Mouse (Mus musculus) Patski (cell line): ENCODE data around the gene Agmat. TPM values are rescaled to one million over a fixed set of nuclear protein-coding genes. Genes with fewer than 3 reads are reported as not detected.

Source experiments
- ATAC-seq: fragments of 100-300 bp; one replicate; pipeline ENCODE4 v1.8.0; 2021
- CTCF ChIA-PET: fragments of 350-600 bp; sonication (Branson Sonifier 250); formaldehyde crosslinking; loops from one replicate; lab custom pipeline; 2022; ENCODE audit warnings: inconsistent platforms; lab: Charles Lee
- POLR2A ChIA-PET: fragments of 350-600 bp; sonication (Branson Sonifier 250); formaldehyde crosslinking; loops from one replicate; lab custom pipeline; 2022; ENCODE audit warnings: antibody characterized with exemption, inconsistent platforms; lab: Charles Lee
- DNase-seq: peaks from one replicate; pipeline ENCODE4 v3.0.0-alpha.2; 2011; ENCODE audit warnings: low read depth, low spot score
- H3K27me3 ChIP-seq: fragments of 371-371 bp; one replicate; pipeline ENCODE4 v1.5.1; 2021
- CTCF ChIP-seq: fragments of 100-300 bp; IDR thresholded peaks from one replicate; pipeline ENCODE4 v1.5.1; 2021
- in situ Hi-C: fragments of 300-500 bp; cut with MboI; formaldehyde crosslinking; loops from 3 replicates; pipeline ENCODE4 v1.11.1; 2018; ENCODE audit warnings: low pct_unique_long_range_greater_than_20kb, mixed read lengths
- polyA plus RNA-seq: library from polyadenylated mRNA; unstranded; gene quantifications from one replicate; pipeline ENCODE4 v1.2.3, GENCODE M21; 2021

The Agmat gene
- not detected for polyA plus RNA-seq

- CTCF ChIA-PET = no interaction called here
- in situ Hi-C loops = no loop called here
- POLR2A ChIA-PET = no interaction called here
- no peaks in the 10 kb centered on the region for H3K27me3 ChIP-seq
- no peak for TF ChIP-seq CTCF
- ATAC-seq (no peak), DNase-seq (no peak)
Measured at GRCm38 (mm10) chr4:141746578-141747346, at the start of gene Agmat. Gene Agmat (plus strand): TSS chr4:141746672.

GRCm38 (mm10) chr4:141704625-141705024 lies 41.8 kb upstream of the Agmat start:
- DNase-seq (no peak), ATAC-seq (no peak)
- in situ Hi-C loops = no loop called here
- POLR2A ChIA-PET = no interaction called here
- no peaks in the 10 kb centered on the region for H3K27me3 ChIP-seq
- TF ChIP-seq CTCF = no peak
- CTCF ChIA-PET = no interaction called here

GRCm38 (mm10) chr4:141705331-141705730 lies 41.1 kb upstream of the Agmat start:
- in situ Hi-C loops = no loop called here
- no peaks in the 10 kb centered on the region for H3K27me3 ChIP-seq
- no peak for ATAC-seq
- no peak for TF ChIP-seq CTCF
- POLR2A ChIA-PET = no interaction called here
- no peak for DNase-seq
- CTCF ChIA-PET = interaction anchor here (2.0 kb wide), 1 partner anchor 15 kb away, joined by 4 read pairs; no protein-coding TSS in a partner anchor

- POLR2A ChIA-PET = no interaction called here
- no peak for DNase-seq
- no peak for TF ChIP-seq CTCF
- H3K27me3 ChIP-seq = no peaks in the 10 kb centered on the region
- CTCF ChIA-PET = no interaction called here
- ATAC-seq = no peak
- in situ Hi-C loops = no loop called here
Measured at GRCm38 (mm10) chr4:141708005-141708404, 38.5 kb upstream of the Agmat start.

- H3K27me3 ChIP-seq = no peaks in the 10 kb centered on the region
- ChIA-PET CTCF (no interaction called here), POLR2A (no interaction called here)
- in situ Hi-C loops = no loop called here
- DNase-seq = no peak
- no peak for ATAC-seq
- TF ChIP-seq CTCF = no peak
Measured at GRCm38 (mm10) chr4:141708971-141709370, 37.5 kb upstream of the Agmat start.

- ChIA-PET CTCF (interaction anchor here (1.7 kb wide), 1 partner anchor 9 kb away, joined by 4 read pairs; no protein-coding TSS in a partner anchor), POLR2A (no interaction called here)
- DNase-seq (no peak), ATAC-seq (no peak)
- no peak for TF ChIP-seq CTCF
- H3K27me3 ChIP-seq = no peaks in the 10 kb centered on the region
- in situ Hi-C loops = loop anchor here (10.0 kb wide), 1 partner anchor 96 kb away; the partner anchor contains the start of gene Tmem82
Measured at GRCm38 (mm10) chr4:141711250-141711649, 35.2 kb upstream of the Agmat start.

GRCm38 (mm10) chr4:141713598-141714142 lies 32.8 kb upstream of the Agmat start:
- TF ChIP-seq CTCF = no peak
- ChIA-PET POLR2A (no interaction called here), CTCF (no interaction called here)
- no peak for DNase-seq
- no peaks in the 10 kb centered on the region for H3K27me3 ChIP-seq
- ATAC-seq = no peak
- in situ Hi-C loops = loop anchor here (10.0 kb wide), 1 partner anchor 99 kb away; the partner anchor contains the start of gene Tmem82

GRCm38 (mm10) chr4:141715027-141715426 lies 31.4 kb upstream of the Agmat start:
- H3K27me3 ChIP-seq = no peaks in the 10 kb centered on the region
- in situ Hi-C loops = loop anchor here (10.0 kb wide), 1 partner anchor 100 kb away; the partner anchor contains the start of gene Tmem82
- DNase-seq (no peak), ATAC-seq (no peak)
- POLR2A ChIA-PET = no interaction called here
- no peak for TF ChIP-seq CTCF
- CTCF ChIA-PET = no interaction called here

GRCm38 (mm10) chr4:141717633-141718032 lies 28.8 kb upstream of the Agmat start:
- CTCF ChIA-PET = no interaction called here
- DNase-seq = no peak
- ATAC-seq = no peak
- POLR2A ChIA-PET = no interaction called here
- in situ Hi-C loops = loop anchor here (10.0 kb wide), 1 partner anchor 103 kb away; the partner anchor contains the start of gene Tmem82
- H3K27me3 ChIP-seq = no peaks in the 10 kb centered on the region
- no peak for TF ChIP-seq CTCF

GRCm38 (mm10) chr4:141719304-141719703 lies 27.2 kb upstream of the Agmat start:
- POLR2A ChIA-PET = no interaction called here
- ATAC-seq = no peak
- in situ Hi-C loops = loop anchor here (10.0 kb wide), 1 partner anchor 105 kb away; the partner anchor contains the start of gene Tmem82

More at GRCm38 (mm10) chr4:141719304-141719703, 27.2 kb upstream of the Agmat start:
- H3K27me3 ChIP-seq = no peaks in the 10 kb centered on the region
- no peak for TF ChIP-seq CTCF
- DNase-seq = no peak
- CTCF ChIA-PET = no interaction called here
